ENCODE assay signal across 15 mouse cellular contexts in genomic region chr11:78087756-78088281, GRCm38 (mm10).
"Had no signal": no experiment of that assay in that cellular context is flagged by ENCODE, and none has a peak within 500 bp of the region (broad histone marks: within the 10 kb centered on the region; RNA-seq: fewer than 3 reads in every experiment).

No protein-coding gene starts in this region.

- H3K4me3 ChIP-seq: layer of hippocampus, adult 2 months; limb, embryonic 12.5 days; liver, embryonic 13.5 days; lung, embryonic 15.5 days; megakaryocyte, embryonic 14.5 days; midbrain, embryonic 13.5 days; stomach, embryonic 15.5 days had no signal

- DNase-seq: kidney, adult 8-10 months; kidney, postnatal 4 days; liver, embryonic 13.5 days; lung, postnatal 14 days; right cerebral cortex, postnatal 14 days; thymus, adult 2 months; thymus, postnatal 25 days had no signal

- H3K27me3 ChIP-seq: limb, embryonic 12.5 days; liver, embryonic 13.5 days; lung, embryonic 15.5 days; megakaryocyte, embryonic 14.5 days; midbrain, embryonic 13.5 days; stomach, embryonic 15.5 days had no signal

- H3K4me1 ChIP-seq: limb, embryonic 12.5 days; liver, embryonic 13.5 days; lung, embryonic 15.5 days; midbrain, embryonic 13.5 days; stomach, embryonic 15.5 days had no signal

- ATAC-seq: midbrain, embryonic 13.5 days had no signal

- H3K4me2 ChIP-seq: limb, embryonic 12.5 days; liver, embryonic 13.5 days; lung, embryonic 15.5 days; midbrain, embryonic 13.5 days; stomach, embryonic 15.5 days had no signal

- H3K9me3 ChIP-seq: limb, embryonic 12.5 days; liver, embryonic 13.5 days; lung, embryonic 15.5 days; megakaryocyte, embryonic 14.5 days; midbrain, embryonic 13.5 days; stomach, embryonic 15.5 days had no signal

- H3K27ac ChIP-seq: kidney, postnatal 0 days; layer of hippocampus, adult 2 months; limb, embryonic 12.5 days; liver, embryonic 13.5 days; lung, embryonic 15.5 days; macrophage; midbrain, embryonic 13.5 days; stomach, embryonic 15.5 days had no signal

- H3K9ac ChIP-seq: limb, embryonic 12.5 days; liver, embryonic 13.5 days; lung, embryonic 15.5 days; midbrain, embryonic 13.5 days; stomach, embryonic 15.5 days had no signal

- H3K36me3 ChIP-seq: limb, embryonic 12.5 days; liver, embryonic 13.5 days; lung, embryonic 15.5 days; midbrain, embryonic 13.5 days; stomach, embryonic 15.5 days had no signal
